Mouse (Mus musculus): ENCODE measurements around the gene Rimkla. TPM values are rescaled to one million over a fixed set of nuclear protein-coding genes. Genes with fewer than 3 reads are reported as not detected.

Gene Rimkla
- total and polyA plus RNA-seq, 3 experiments = not detected

GRCm38 (mm10) chr4:119417894-119418293 is 74.5 kb downstream of the Rimkla start:
- no peak overlapping the region for H3K4me3 ChIP-seq (ENCODE audit: control insufficient read depth in 1 of 2, insufficient read depth in 1 of 2, low read depth in 2 of 2, low read length in 2 of 2)
- H3K27me3 ChIP-seq (ENCODE audit: control insufficient read depth in 1 of 2, insufficient read depth in 2 of 2, low read length in 2 of 2) = no peaks in the 10 kb centered on the region
- peaks cover 2 to 24% of the 10 kb centered on the region in 2 experiments for H3K4me1 ChIP-seq (ENCODE audit: control insufficient read depth in 1 of 2, insufficient read depth in 2 of 2, low read length in 2 of 2)
- peaks cover 0 to 22% of the 10 kb centered on the region in 2 experiments; a peak in 2 of 4 replicates for H3K36me3 ChIP-seq (ENCODE audit: control insufficient read depth in 1 of 2, insufficient read depth in 2 of 2, low read length in 2 of 2)
- H3K9ac ChIP-seq (ENCODE audit: control insufficient read depth, low read depth, low read length, poor library complexity, severe bottlenecking) = no peak overlapping the region
- no peaks in the 10 kb centered on the region for H3K9me3 ChIP-seq (replicated peaks; ENCODE audit: insufficient read depth, low read length)
- H3K79me2 ChIP-seq (ENCODE audit: control insufficient read depth, insufficient read depth, low read length, poor library complexity) = no peaks in the 10 kb centered on the region; the same call in 1 of the 2 replicates
- DNase-seq (ENCODE audit: low read depth, low spot score) = peak; percentile 43
- peak overlapping the region; percentile 4; the same call in 1 of the 2 replicates for H3K27ac ChIP-seq (ENCODE audit: control insufficient read depth, low read depth, low read length)
- no peak for TF ChIP-seq MXI1 (IDR thresholded peaks at IDR 0.05; ENCODE audit: low read depth, low read length)
- TF ChIP-seq POLR2AphosphoS2 (IDR thresholded peaks at IDR 0.05; ENCODE audit: low read length) = no peak
- no peak for TF ChIP-seq E2F4 (IDR thresholded peaks at IDR 0.05; ENCODE audit: borderline replicate concordance, low read depth, low read length)
- TF ChIP-seq MEF2A (IDR thresholded peaks at IDR 0.05; ENCODE audit: extremely low read depth, insufficient replicate concordance, low read depth, low read length, poor library complexity, severe bottlenecking) = peak; percentile 86; the same call in 1 of the 2 replicates
- TF ChIP-seq CHD1 (IDR thresholded peaks at IDR 0.05; ENCODE audit: low read depth, low read length) = no peak
- no peak for TF ChIP-seq SMC3 (IDR thresholded peaks at IDR 0.05; ENCODE audit: low read depth, low read length)
- TF ChIP-seq USF1 (IDR thresholded peaks at IDR 0.05; ENCODE audit: low read depth, low read length) = no peak
- TF ChIP-seq ZKSCAN1 (IDR thresholded peaks at IDR 0.05; ENCODE audit: low read depth, low read length) = no peak
- TF ChIP-seq TCF12 (IDR thresholded peaks at IDR 0.05; ENCODE audit: low read depth, low read length) = peak; percentile 90
- no peak for TF ChIP-seq ZC3H11A (IDR thresholded peaks at IDR 0.05; ENCODE audit: low read depth, low read length)
- TF ChIP-seq BHLHE40 (IDR thresholded peaks at IDR 0.05; ENCODE audit: borderline replicate concordance, low read depth, low read length) = no peak
- no peak for TF ChIP-seq MYB (IDR thresholded peaks at IDR 0.05; ENCODE audit: low read depth, low read length)
- no peak for TF ChIP-seq RAD21 (IDR thresholded peaks at IDR 0.05; ENCODE audit: low read depth, low read length)
- no peak for TF ChIP-seq UBTF (IDR thresholded peaks at IDR 0.05; ENCODE audit: borderline replicate concordance, insufficient read depth, low read depth, low read length)
- TF ChIP-seq RCOR1 (IDR thresholded peaks at IDR 0.05; ENCODE audit: low read depth, low read length) = peak; percentile 66
- no peak for TF ChIP-seq NRF1 (IDR thresholded peaks at IDR 0.05; ENCODE audit: insufficient read depth, low read depth, low read length, poor library complexity, severe bottlenecking)
- no peak for TF ChIP-seq KAT2A (conservative IDR thresholded peaks at IDR 0.05; ENCODE audit: low read depth, low read length)
- no peak for TF ChIP-seq ELF1 (IDR thresholded peaks at IDR 0.05; ENCODE audit: low read depth, low read length)
- no peak for TF ChIP-seq NELFE (IDR thresholded peaks at IDR 0.05; ENCODE audit: low read depth, low read length)
- TF ChIP-seq ZNF384 (IDR thresholded peaks at IDR 0.05; ENCODE audit: low read depth, low read length) = no peak
- peak; percentile 71 for TF ChIP-seq GATA1 (IDR thresholded peaks at IDR 0.05; ENCODE audit: low read depth, low read length)
- TF ChIP-seq ZMIZ1 (IDR thresholded peaks at IDR 0.05; ENCODE audit: low read depth, low read length) = no peak
- no peak for TF ChIP-seq POLR2AphosphoS5 (IDR thresholded peaks at IDR 0.05; ENCODE audit: borderline replicate concordance, low read depth, low read length)
- no peak for TF ChIP-seq MAX (IDR thresholded peaks at IDR 0.05; ENCODE audit: low read length)
- no peak for TF ChIP-seq MAZ (IDR thresholded peaks at IDR 0.05; ENCODE audit: low read depth, low read length)
- no peak for TF ChIP-seq POLR2A (IDR thresholded peaks at IDR 0.05; ENCODE audit: control insufficient read depth in 1 of 2, insufficient read depth in 1 of 2, low read depth in 1 of 2, low read length in 2 of 2, poor library complexity in 1 of 2)
- no peak for TF ChIP-seq JUND (IDR thresholded peaks at IDR 0.05; ENCODE audit: low read depth, low read length)
- TF ChIP-seq USF2 (IDR thresholded peaks at IDR 0.05; ENCODE audit: borderline replicate concordance in 1 of 2, insufficient read depth in 1 of 2, low read depth in 1 of 2, low read length in 2 of 2) = no peak
- no peak for TF ChIP-seq CTCF (IDR thresholded peaks at IDR 0.05 in 2 of 3, conservative IDR thresholded peaks at IDR 0.05 in 1 of 3; ENCODE audit: control insufficient read depth in 1 of 3, insufficient read depth in 1 of 3, low read depth in 2 of 3, low read length in 3 of 3, poor library complexity in 1 of 3, severe bottlenecking in 1 of 3)
- no peak for TF ChIP-seq CHD2 (IDR thresholded peaks at IDR 0.05; ENCODE audit: low read length)
- no peak for TF ChIP-seq MAFK (IDR thresholded peaks at IDR 0.05; ENCODE audit: borderline replicate concordance, low read depth, low read length)
- no peak for TF ChIP-seq TBP (IDR thresholded peaks at IDR 0.05; ENCODE audit: low read depth, low read length)
- TF ChIP-seq TAL1 (IDR thresholded peaks at IDR 0.05; ENCODE audit: low read length) = peak; percentile 70
- TF ChIP-seq HCFC1 (IDR thresholded peaks at IDR 0.05; ENCODE audit: low read depth, low read length) = no peak
- TF ChIP-seq MYC (IDR thresholded peaks at IDR 0.05; ENCODE audit: low read depth, low read length) = no peak
- peak; percentile 27; the same call in 1 of the 2 replicates for TF ChIP-seq SIN3A (IDR thresholded peaks at IDR 0.05; ENCODE audit: low read length)
- peak; percentile 83 for TF ChIP-seq ETS1 (IDR thresholded peaks at IDR 0.05; ENCODE audit: low read depth, low read length)
- no peak for TF ChIP-seq GABPA (IDR thresholded peaks at IDR 0.05; ENCODE audit: low read depth, low read length)

Data from MEL (cell line).